Mouse (Mus musculus): ENCODE data around the gene Smox. TPM values are rescaled to one million over a fixed set of nuclear protein-coding genes. Genes with fewer than 3 reads are reported as not detected.

Gene Smox
- total RNA-seq, 2 experiments from 2014 or later: 86.0 to 120 TPM

- DNase-seq (ENCODE audit: low spot score): no peak
Measured at GRCm38 (mm10) chr2:131483562-131483961, 7.7 kb upstream of the Smox start.

- no peak for DNase-seq (ENCODE audit: low spot score)
Measured at GRCm38 (mm10) chr2:131484182-131484581, 7.1 kb upstream of the Smox start.

- DNase-seq (ENCODE audit: low spot score): no peak
Measured at GRCm38 (mm10) chr2:131485126-131485525, 6.2 kb upstream of the Smox start.

GRCm38 (mm10) chr2:131486046-131486445, 5.2 kb upstream of the Smox start:
- DNase-seq (ENCODE audit: low spot score): no peak

GRCm38 (mm10) chr2:131487337-131487736, 4.0 kb upstream of the Smox start:
- no peak for DNase-seq (ENCODE audit: low spot score)

- no peak for DNase-seq (ENCODE audit: low spot score)
Measured at GRCm38 (mm10) chr2:131488261-131488660, 3.0 kb upstream of the Smox start.

GRCm38 (mm10) chr2:131488870-131489269, 2.4 kb upstream of the Smox start:
- no peak for DNase-seq (ENCODE audit: low spot score)

GRCm38 (mm10) chr2:131489591-131489990, 1.7 kb upstream of the Smox start:
- DNase-seq (ENCODE audit: low spot score): no peak

GRCm38 (mm10) chr2:131491707-131492595, 655 bp downstream of the Smox start:
- peak; percentile 79 for DNase-seq (ENCODE audit: low spot score)

GRCm38 (mm10) chr2:131492596-131493139, 1.4 kb downstream of the Smox start:
- DNase-seq (ENCODE audit: low spot score): no peak

GRCm38 (mm10) chr2:131493446-131493845, 2.1 kb downstream of the Smox start:
- no peak for DNase-seq (ENCODE audit: low spot score)

GRCm38 (mm10) chr2:131495256-131495655, 4.0 kb downstream of the Smox start:
- DNase-seq (ENCODE audit: low spot score): no peak

GRCm38 (mm10) chr2:131496125-131496820, 5.0 kb downstream of the Smox start:
- DNase-seq (ENCODE audit: low spot score): no peak

- DNase-seq (ENCODE audit: low spot score): no peak
Measured at GRCm38 (mm10) chr2:131497224-131497856, 6.0 kb downstream of the Smox start.

GRCm38 (mm10) chr2:131498219-131498618, 6.9 kb downstream of the Smox start:
- DNase-seq (ENCODE audit: low spot score): peak; percentile 61

GRCm38 (mm10) chr2:131499290-131499845, 8.1 kb downstream of the Smox start:
- no peak for DNase-seq (ENCODE audit: low spot score)

- DNase-seq (ENCODE audit: low spot score): no peak
Measured at GRCm38 (mm10) chr2:131501886-131502285, 10.6 kb downstream of the Smox start.

- DNase-seq (ENCODE audit: low spot score): no peak
Measured at GRCm38 (mm10) chr2:131502561-131502960, 11.3 kb downstream of the Smox start.

GRCm38 (mm10) chr2:131505431-131505830, 14.1 kb downstream of the Smox start:
- no peak for DNase-seq (ENCODE audit: low spot score)

- peak; percentile 56 for DNase-seq (ENCODE audit: low spot score)
Measured at GRCm38 (mm10) chr2:131506358-131506757, 15.1 kb downstream of the Smox start.

GRCm38 (mm10) chr2:131508501-131508900, 17.2 kb downstream of the Smox start:
- no peak for DNase-seq (ENCODE audit: low spot score)
